Mouse (Mus musculus) limb, embryonic 11.5 days (tissue): ENCODE data around the gene Dlg2. TPM values are rescaled to one million over a fixed set of nuclear protein-coding genes. Genes with fewer than 3 reads are reported as not detected.

Experiments used
- ATAC-seq: fragments of 200-750 bp; cut with Nextera tagmentation; 2 replicates; pipeline ENCODE4 v1.8.0; 2017; ENCODE audit warnings: low read depth; ENCODE audit not compliant: insufficient number of reproducible peaks, low FRiP score, low TSS enrichment
- DNase-seq: peaks from one replicate; pipeline ENCODE4 v3.0.0-alpha.2; 2015; ENCODE audit warnings: low spot score
- H3K27ac ChIP-seq: fragments of 300-500 bp; sonication (generic); replicated peaks from 2 replicates; pipeline ENCODE4 v1.5.1; 2014; ENCODE audit warnings: low read depth, mild to moderate bottlenecking, low read length
- H3K27me3 ChIP-seq: fragments of 300-500 bp; sonication (generic); 2 replicates; pipeline ENCODE4 v1.6.1; 2014; ENCODE audit warnings: mild to moderate bottlenecking, low read length, mixed read lengths; ENCODE audit not compliant: control insufficient read depth, insufficient read depth
- H3K36me3 ChIP-seq: fragments of 300-500 bp; sonication (generic); 2 replicates; pipeline ENCODE4 v1.6.1; 2014; ENCODE audit warnings: mild to moderate bottlenecking, low read length, moderate library complexity, mixed read lengths; ENCODE audit not compliant: control insufficient read depth, insufficient read depth
- H3K4me1 ChIP-seq: fragments of 300-500 bp; sonication (generic); 2 replicates; pipeline ENCODE4 v1.6.1; 2014; ENCODE audit warnings: low read length, mixed read lengths; ENCODE audit not compliant: control insufficient read depth, insufficient read depth
- H3K4me2 ChIP-seq: fragments of 300-500 bp; sonication (generic); 2 replicates; pipeline ENCODE4 v1.6.1; 2014; ENCODE audit warnings: low read depth, mild to moderate bottlenecking, moderate library complexity; ENCODE audit not compliant: severe bottlenecking
- H3K4me3 ChIP-seq: fragments of 300-500 bp; sonication (generic); 2 replicates; pipeline ENCODE4 v1.5.1; 2014; ENCODE audit warnings: low read depth, low read length
- H3K9ac ChIP-seq: fragments of 300-500 bp; sonication (generic); 2 replicates; pipeline ENCODE4 v1.6.1; 2014; ENCODE audit warnings: mild to moderate bottlenecking, low read length
- H3K9me3 ChIP-seq: fragments of 300-500 bp; sonication (generic); 2 replicates; pipeline ENCODE4 v1.6.1; 2016; ENCODE audit warnings: low read length; ENCODE audit not compliant: control insufficient read depth
- WGBS: fragments of 180-500 bp; shearing (Covaris S2); extraction: QIAGEN DNeasy Blood & Tissue Kit; methylation state at CpG from one replicate; pipeline ENCODE4 v1.1.7; 2014; 5-methylcytosine and 5-hydroxymethylcytosine counted together
- polyA plus RNA-seq: library from polyadenylated mRNA; unstranded; fragments of >200 nt; fragmentation: Nextera tagmentation; extraction: Ambion mirVana; gene quantifications from 2 replicates; pipeline ENCODE4 v1.2.1, GENCODE M21; 2014

The Dlg2 gene
- polyA plus RNA-seq, 1 experiment from 2014 or later = 1.3 TPM

DNA sequence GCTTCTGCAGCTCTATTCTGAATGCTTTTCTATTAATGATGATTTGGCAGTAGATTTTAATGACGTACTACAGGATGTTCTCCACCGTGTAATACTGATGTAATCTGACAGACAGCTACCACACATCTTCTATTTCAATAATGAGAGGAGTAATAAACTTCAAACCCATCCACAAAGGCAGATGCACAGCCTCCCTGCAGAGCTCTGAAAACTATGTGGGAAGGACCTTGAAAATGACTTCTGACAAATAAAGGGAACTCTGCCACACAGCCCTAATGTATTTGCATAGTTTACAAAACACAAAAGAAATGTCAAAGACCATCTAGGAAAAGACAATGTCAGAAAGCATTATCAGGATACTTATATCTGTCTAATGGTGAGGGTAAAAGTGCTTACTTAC lies 1334.3 kb downstream of the Dlg2 start:
- H3K27me3 ChIP-seq = no peaks in the 10 kb centered on the region
- WGBS = 63% methylated on average over 2 of the region's 2 CpGs
- ATAC-seq (no peak), DNase-seq (no peak)
- H3K9me3 ChIP-seq = no peaks in the 10 kb centered on the region
- H3K27ac ChIP-seq = no peak overlapping the region
- no peak overlapping the region for H3K4me3 ChIP-seq
- no peaks in the 10 kb centered on the region for H3K36me3 ChIP-seq
- H3K4me1 ChIP-seq = no peaks in the 10 kb centered on the region
- H3K4me2 ChIP-seq = no peak overlapping the region
- no peak overlapping the region for H3K9ac ChIP-seq

DNA sequence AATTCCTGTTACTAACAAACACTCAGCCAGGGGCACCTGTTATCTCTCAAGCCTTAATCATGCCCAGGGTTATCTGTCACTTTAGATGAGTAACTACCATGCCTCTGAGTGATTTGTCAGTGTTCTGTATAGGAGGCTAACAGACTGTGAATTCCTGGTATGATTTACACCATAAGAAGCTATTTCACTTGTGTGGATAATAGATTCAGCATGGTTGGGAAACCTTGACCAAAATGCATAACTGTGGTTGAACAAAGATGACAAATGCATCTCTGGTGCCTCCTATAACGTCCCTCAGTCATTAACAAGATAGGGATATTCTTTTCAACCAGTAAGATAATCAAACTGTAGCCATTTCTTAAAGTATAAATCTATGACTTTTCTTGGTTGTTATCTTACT lies 1341.5 kb downstream of the Dlg2 start:
- 59% methylated on average over 1 of the region's 1 CpGs for WGBS
- Histone ChIP-seq H3K9ac (no peak overlapping the region), H3K4me2 (no peak overlapping the region), H3K4me1 (no peaks in the 10 kb centered on the region), H3K4me3 (no peak overlapping the region), H3K27me3 (no peaks in the 10 kb centered on the region), H3K36me3 (no peaks in the 10 kb centered on the region), H3K9me3 (no peaks in the 10 kb centered on the region), H3K27ac (no peak overlapping the region)
- no peak for ATAC-seq
- no peak for DNase-seq

DNA sequence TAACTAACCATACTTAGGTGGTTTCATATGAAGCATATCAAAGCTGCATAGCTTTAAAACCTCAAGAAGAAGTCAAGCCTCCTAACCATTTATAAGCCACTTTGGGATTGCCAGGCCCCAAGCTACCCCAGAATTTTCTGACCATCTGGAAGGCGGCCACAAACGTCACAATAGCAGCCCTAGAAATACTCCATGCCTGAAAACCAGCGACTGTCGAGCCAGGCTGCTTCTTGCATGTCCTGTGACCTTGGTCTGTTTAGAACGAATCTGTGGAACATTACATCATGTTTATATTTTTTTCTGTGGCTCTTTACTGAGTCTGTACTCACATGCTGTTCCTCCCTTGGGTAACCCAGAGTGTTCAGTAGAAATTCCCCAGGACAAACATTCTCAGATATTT lies 1355.7 kb downstream of the Dlg2 start:
- Histone ChIP-seq H3K27ac (no peak overlapping the region), H3K27me3 (no peaks in the 10 kb centered on the region), H3K9ac (no peak overlapping the region), H3K36me3 (no peaks in the 10 kb centered on the region), H3K4me2 (no peak overlapping the region), H3K9me3 (no peaks in the 10 kb centered on the region), H3K4me3 (no peak overlapping the region), H3K4me1 (no peaks in the 10 kb centered on the region)
- no peak for ATAC-seq
- 84% methylated on average over 5 of the region's 5 CpGs for WGBS
- DNase-seq = no peak

DNA sequence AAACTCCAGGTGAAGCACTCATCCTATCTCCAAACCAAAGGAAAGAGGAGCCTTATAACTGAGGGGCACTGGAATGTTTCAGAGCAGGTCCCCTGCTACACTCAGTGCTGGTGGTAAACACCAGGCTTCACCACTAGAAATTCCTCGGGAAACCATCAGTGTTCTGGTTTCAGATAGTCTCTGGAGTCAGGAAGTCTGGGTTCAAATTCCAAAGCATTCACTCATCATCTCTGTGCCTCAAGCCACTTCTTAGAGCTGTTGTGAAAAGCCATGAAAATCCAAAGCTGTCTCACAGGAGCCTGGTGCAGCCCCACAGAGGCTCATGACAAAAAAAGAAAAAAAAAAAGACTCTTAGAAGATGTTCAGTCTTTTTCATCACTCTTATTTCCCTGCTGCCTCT lies 1369.3 kb downstream of the Dlg2 start:
- no peaks in the 10 kb centered on the region for H3K36me3 ChIP-seq
- WGBS = 40% methylated on average over 1 of the region's 1 CpGs

DNA sequence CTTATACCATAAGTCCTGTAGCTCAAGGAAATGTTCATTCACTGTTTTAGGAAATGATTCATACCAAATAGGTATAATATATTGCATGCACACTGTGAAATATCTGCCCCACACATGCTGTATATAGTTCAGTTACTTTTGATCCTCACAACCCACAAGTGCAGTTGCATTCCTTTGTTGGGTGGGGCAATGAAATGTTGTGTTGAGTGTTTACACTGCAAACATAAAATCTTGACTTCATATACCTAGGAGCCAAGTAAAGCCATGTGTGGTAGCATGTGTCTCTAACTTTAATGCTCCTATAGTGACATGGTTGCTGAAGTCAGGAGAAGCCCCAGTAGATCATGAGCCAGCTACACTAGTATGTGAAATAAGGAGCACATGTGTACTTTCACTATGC lies 1372.9 kb downstream of the Dlg2 start:
- H3K4me2 ChIP-seq = no peak overlapping the region
- no peak overlapping the region for H3K4me3 ChIP-seq
- H3K27ac ChIP-seq = no peak overlapping the region
- no peaks in the 10 kb centered on the region for H3K27me3 ChIP-seq
- ATAC-seq (no peak), DNase-seq (no peak)
- H3K4me1 ChIP-seq = no peaks in the 10 kb centered on the region
- H3K36me3 ChIP-seq = no peaks in the 10 kb centered on the region
- H3K9me3 ChIP-seq = no peaks in the 10 kb centered on the region
- no peak overlapping the region for H3K9ac ChIP-seq

More for the DNA sequence above, 1369.3 kb downstream of the Dlg2 start:
- Histone ChIP-seq H3K9me3 (no peaks in the 10 kb centered on the region), H3K27me3 (no peaks in the 10 kb centered on the region), H3K4me1 (no peaks in the 10 kb centered on the region), H3K4me3 (no peak overlapping the region), H3K4me2 (no peak overlapping the region), H3K9ac (no peak overlapping the region), H3K27ac (no peak overlapping the region)
- no peak for ATAC-seq
- DNase-seq = no peak

DNA sequence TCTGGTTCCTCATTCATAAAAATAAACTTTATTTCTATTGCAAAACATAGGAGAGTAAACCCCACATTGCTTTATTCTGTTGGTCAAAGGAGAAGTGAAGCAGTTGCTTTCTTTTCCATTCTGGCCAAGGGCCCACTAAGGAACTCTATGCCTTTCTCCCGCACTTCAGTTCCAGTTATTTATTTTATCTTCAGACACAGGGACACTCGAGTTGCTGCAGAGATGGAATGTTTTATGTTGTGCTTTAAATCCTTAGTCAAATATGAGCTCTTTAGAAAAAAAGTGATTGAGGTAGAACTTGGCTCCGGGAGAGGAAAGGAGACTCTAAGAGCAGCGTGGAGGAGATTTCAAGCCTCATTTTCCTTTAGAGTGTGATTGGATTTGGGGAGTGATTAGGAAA lies 1377.2 kb downstream of the Dlg2 start:
- no peaks in the 10 kb centered on the region for H3K36me3 ChIP-seq
- H3K9me3 ChIP-seq = no peaks in the 10 kb centered on the region
- DNase-seq = no peak
- H3K4me1 ChIP-seq = no peaks in the 10 kb centered on the region
- ATAC-seq = no peak
- WGBS = 84% methylated on average over 4 of the region's 4 CpGs
- no peaks in the 10 kb centered on the region for H3K27me3 ChIP-seq
- no peak overlapping the region for H3K4me3 ChIP-seq
- no peak overlapping the region for H3K27ac ChIP-seq
- no peak overlapping the region for H3K4me2 ChIP-seq
- no peak overlapping the region for H3K9ac ChIP-seq

DNA sequence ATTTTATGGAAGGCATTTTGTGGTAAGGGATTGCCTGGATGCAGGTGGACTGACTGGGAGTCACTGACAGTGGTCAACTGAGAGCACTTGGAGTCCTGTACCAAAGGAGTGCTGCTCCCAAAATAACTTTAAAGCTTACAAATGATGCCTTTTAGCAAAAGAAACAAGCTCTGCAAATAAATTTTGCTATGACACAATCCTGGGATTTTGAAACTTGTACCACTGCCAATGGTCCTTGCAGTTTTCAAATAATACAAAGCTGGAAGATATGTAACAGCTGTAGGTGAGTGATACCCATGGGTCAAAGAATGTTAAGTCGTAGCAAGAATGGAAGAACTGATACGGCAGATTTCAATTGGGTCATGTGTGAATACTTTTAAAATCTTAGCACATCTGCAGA lies 1380.5 kb downstream of the Dlg2 start:
- Histone ChIP-seq H3K27me3 (no peaks in the 10 kb centered on the region), H3K4me1 (no peaks in the 10 kb centered on the region), H3K9me3 (no peaks in the 10 kb centered on the region), H3K4me3 (no peak overlapping the region), H3K36me3 (no peaks in the 10 kb centered on the region), H3K4me2 (no peak overlapping the region), H3K9ac (no peak overlapping the region), H3K27ac (no peak overlapping the region)
- 89% methylated on average over 2 of the region's 2 CpGs for WGBS
- ATAC-seq (no peak), DNase-seq (no peak)

DNA sequence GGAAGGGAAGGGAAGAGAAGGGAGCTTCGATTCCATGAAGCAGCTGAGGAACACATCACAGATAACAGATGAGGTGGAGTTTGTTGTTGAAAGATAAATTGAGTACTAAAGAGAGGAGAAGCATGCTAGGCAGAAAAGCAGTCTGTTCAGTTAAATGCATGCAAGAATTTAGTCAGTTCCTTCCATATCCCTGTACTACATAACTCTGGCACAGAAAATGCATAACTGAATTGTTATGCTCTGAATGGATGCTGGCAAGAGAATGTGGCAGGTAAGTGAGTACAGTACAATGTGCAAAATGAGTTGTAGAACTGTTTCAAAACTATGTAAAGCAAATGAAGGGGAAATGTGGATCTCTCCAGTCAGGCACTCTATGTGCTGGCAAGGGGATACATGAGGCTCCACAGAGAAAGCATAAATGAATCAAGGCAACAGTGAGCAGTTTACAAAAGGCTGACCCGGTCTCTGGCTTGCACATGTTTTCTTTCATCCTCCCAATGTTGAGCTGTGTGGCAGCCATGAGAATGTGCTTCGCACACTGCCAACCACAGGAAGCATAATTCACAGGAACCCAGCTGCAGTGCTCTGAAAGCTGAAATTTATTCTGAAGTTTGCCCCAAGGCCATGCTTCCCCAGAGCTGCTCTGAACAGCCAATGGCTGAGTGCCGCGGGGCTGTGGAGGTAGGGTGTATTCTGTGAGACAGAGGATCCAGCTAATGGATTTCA lies 1386.5 kb downstream of the Dlg2 start:
- DNase-seq (peak; percentile 32), ATAC-seq (peak; percentile 62; the same call in 1 of the 2 replicates)
- Histone ChIP-seq H3K4me2 (no peak overlapping the region), H3K27ac (no peak overlapping the region), H3K4me3 (no peak overlapping the region), H3K9ac (no peak overlapping the region), H3K36me3 (no peaks in the 10 kb centered on the region), H3K27me3 (no peaks in the 10 kb centered on the region), H3K9me3 (no peaks in the 10 kb centered on the region), H3K4me1 (no peaks in the 10 kb centered on the region)
- 71% methylated on average over 5 of the region's 5 CpGs for WGBS

DNA sequence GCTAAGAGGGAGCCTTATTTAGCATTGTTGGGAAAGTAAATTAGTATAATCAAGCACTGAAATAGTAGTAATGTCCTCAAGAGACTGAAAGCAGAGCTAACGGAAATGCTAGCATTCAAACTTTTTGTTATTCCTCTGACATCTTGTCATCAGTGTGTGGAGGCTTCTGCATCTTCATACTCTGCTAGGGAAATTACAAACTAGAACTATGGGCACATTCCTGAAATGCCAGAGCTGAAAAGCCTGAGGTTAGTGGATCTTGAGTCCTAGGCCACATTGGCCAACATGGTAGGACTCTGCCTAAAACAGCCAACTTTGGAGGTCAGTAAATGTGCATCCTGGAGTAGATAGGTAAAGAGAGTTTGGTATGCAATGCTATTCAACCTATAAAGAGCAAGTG lies 1392.4 kb downstream of the Dlg2 start:
- Histone ChIP-seq H3K4me1 (no peaks in the 10 kb centered on the region), H3K36me3 (no peaks in the 10 kb centered on the region), H3K4me3 (no peak overlapping the region), H3K9me3 (no peaks in the 10 kb centered on the region), H3K27ac (no peak overlapping the region), H3K4me2 (no peak overlapping the region), H3K27me3 (no peaks in the 10 kb centered on the region), H3K9ac (no peak overlapping the region)
- ATAC-seq (no peak), DNase-seq (no peak)
- WGBS = 79% methylated on average over 1 of the region's 1 CpGs
